Mouse (Mus musculus): ENCODE measurements around the gene Atxn2l. TPM values are rescaled to one million over a fixed set of nuclear protein-coding genes. Genes with fewer than 3 reads are reported as not detected.

Gene Atxn2l
- polyA plus RNA-seq, 1 experiment, result 70.6 TPM

DNA sequence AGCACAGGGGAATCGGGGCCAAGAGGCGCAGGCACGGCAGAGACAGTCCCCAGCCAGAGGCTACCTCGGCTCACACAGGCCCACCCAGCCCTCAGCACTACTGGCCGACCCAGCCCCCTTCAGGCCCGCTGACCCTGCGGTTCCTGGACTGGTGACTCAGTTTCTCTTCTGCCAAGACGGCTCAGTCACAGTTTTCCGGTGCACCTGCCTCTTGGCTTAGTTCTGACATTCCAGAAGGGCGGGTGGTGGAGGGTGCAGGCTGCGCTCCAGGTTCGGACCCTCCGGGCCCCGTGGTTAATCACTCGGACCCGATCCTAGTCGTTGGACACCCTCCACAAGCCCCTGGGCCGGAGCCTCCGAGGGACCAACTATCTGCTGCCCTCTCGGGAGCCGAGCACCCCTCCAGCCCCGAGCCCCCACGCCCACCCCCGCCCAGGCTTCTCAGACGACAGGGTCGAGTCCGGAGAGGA, 28.7 kb downstream of the Atxn2l start:
- WGBS, result under 1% methylated on average over 27 of the region's 27 CpGs
- H3K4me3 ChIP-seq (ENCODE audit: insufficient read depth, low read depth, low read length), result peak overlapping the region; percentile 84
- peaks cover 12% of the 10 kb centered on the region; the same call in 1 of the 2 replicates for H3K4me1 ChIP-seq (ENCODE audit: control insufficient read depth, insufficient read depth, low read length)
- no peaks in the 10 kb centered on the region for H3K27me3 ChIP-seq (replicated peaks; ENCODE audit: control insufficient read depth, insufficient read depth, low read length)
- TF ChIP-seq CTCF (conservative IDR thresholded peaks at IDR 0.05; ENCODE audit: insufficient read depth, insufficient read length, low read depth, low read length) (no peak), POLR2A (IDR thresholded peaks at IDR 0.05; ENCODE audit: low read depth, low read length) (no peak)
- no peaks in the 10 kb centered on the region; the same call in 1 of the 2 replicates for H3K36me3 ChIP-seq (ENCODE audit: control insufficient read depth, insufficient read depth, low read length)
- no peak overlapping the region for H3K27ac ChIP-seq (ENCODE audit: insufficient read depth, low read depth, low read length)
- DNase-seq, result peak; percentile 34

DNA sequence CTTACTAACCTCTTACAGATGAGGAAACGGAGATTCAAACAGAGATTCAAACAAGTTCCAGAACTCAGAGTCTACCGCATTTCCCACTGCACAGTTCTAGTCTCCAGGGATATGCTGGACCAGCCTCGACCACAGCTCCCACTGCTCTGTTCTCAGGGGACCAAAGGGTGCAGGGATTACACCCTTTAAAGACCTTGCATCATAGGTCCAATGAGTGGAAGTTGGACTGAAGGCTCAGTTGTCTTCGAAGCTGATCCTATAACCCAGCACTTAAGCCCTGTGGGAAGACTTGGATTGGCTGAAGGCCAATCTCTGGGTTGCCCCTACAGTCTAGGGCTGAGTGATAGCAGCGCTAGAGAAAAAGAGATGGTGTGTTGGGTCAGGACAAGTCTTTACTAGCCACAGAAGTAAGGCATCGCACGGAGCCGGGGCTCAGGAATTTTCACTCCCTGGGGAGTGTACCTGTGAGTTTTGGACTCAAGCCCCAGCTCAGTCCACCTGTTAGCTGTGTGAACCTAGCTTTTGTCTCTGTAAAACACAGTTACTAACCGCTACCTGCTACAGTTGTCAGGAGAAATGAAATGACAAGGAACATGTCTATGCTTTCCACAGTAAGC, 29.7 kb downstream of the Atxn2l start:
- Histone ChIP-seq H3K36me3 (ENCODE audit: control insufficient read depth, insufficient read depth, low read length) (no peaks in the 10 kb centered on the region; the same call in none of the 2 replicates), H3K27ac (ENCODE audit: insufficient read depth, low read depth, low read length) (no peak overlapping the region), H3K4me1 (ENCODE audit: control insufficient read depth, insufficient read depth, low read length) (peaks cover 12% of the 10 kb centered on the region; the same call in 1 of the 2 replicates), H3K4me3 (ENCODE audit: insufficient read depth, low read depth, low read length) (no peak overlapping the region), H3K27me3 (replicated peaks; ENCODE audit: control insufficient read depth, insufficient read depth, low read length) (no peaks in the 10 kb centered on the region)
- TF ChIP-seq POLR2A (IDR thresholded peaks at IDR 0.05; ENCODE audit: low read depth, low read length) (no peak), CTCF (conservative IDR thresholded peaks at IDR 0.05; ENCODE audit: insufficient read depth, insufficient read length, low read depth, low read length) (no peak)
- DNase-seq, result no peak
- WGBS, result 58% methylated on average over 9 of the region's 9 CpGs

DNA sequence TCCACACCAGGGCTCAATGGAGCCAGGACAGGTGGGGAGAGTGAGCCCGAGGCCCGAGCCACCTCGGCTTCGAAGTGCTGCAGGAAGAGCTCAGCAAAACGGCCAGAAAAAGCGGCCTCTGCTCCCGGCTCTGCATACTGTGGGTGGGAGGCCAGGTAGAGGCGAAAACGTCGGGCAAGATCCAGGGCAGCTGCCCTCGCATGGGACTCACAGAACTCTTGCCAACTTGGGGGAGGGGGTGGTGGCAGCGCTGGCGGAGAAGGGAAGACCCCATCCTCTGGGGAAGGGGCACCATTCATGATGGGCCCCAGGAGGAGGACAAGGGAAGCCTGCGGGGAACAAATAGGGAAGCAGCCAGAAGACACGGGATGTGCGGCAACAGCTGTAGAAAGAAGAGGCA, 30.5 kb downstream of the Atxn2l start:
- no peak overlapping the region for H3K4me3 ChIP-seq (ENCODE audit: insufficient read depth, low read depth, low read length)

DNA sequence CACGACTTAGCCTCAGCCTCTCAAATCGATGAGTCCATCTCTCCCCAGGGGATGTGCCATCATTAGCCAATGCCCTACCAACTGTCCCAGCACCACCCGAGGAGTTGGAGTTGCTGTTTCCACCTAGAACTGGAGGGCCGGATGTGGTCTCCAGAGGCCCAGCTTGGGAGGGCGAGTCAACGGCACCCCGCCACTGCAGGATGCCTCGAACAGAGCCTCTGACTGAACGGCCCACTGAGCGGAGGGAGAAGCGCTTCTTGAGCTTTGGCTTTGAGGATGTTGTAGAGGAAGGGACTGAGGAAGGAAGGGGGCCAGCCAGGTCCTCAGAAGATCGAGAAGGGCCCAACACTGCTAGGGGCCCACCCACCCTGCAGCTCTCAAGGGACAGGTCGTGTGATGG, 30.9 kb downstream of the Atxn2l start:
- H3K27me3 ChIP-seq (replicated peaks; ENCODE audit: control insufficient read depth, insufficient read depth, low read length), result no peaks in the 10 kb centered on the region
- no peak overlapping the region for H3K27ac ChIP-seq (ENCODE audit: insufficient read depth, low read depth, low read length)
- TF ChIP-seq POLR2A (IDR thresholded peaks at IDR 0.05; ENCODE audit: low read depth, low read length) (no peak), CTCF (conservative IDR thresholded peaks at IDR 0.05; ENCODE audit: insufficient read depth, insufficient read length, low read depth, low read length) (no peak)
- no peaks in the 10 kb centered on the region; the same call in none of the 2 replicates for H3K36me3 ChIP-seq (ENCODE audit: control insufficient read depth, insufficient read depth, low read length)
- H3K4me1 ChIP-seq (ENCODE audit: control insufficient read depth, insufficient read depth, low read length), result peaks cover 12% of the 10 kb centered on the region; the same call in 1 of the 2 replicates
- H3K4me3 ChIP-seq (ENCODE audit: insufficient read depth, low read depth, low read length), result no peak overlapping the region
- WGBS, result 76% methylated on average over 13 of the region's 13 CpGs
- DNase-seq, result no peak

More for the DNA sequence above, 30.5 kb downstream of the Atxn2l start:
- DNase-seq, result no peak
- 87% methylated on average over 16 of the region's 16 CpGs for WGBS
- peaks cover 12% of the 10 kb centered on the region; the same call in 1 of the 2 replicates for H3K4me1 ChIP-seq (ENCODE audit: control insufficient read depth, insufficient read depth, low read length)
- no peaks in the 10 kb centered on the region for H3K27me3 ChIP-seq (replicated peaks; ENCODE audit: control insufficient read depth, insufficient read depth, low read length)
- no peak for TF ChIP-seq POLR2A (IDR thresholded peaks at IDR 0.05; ENCODE audit: low read depth, low read length)
- TF ChIP-seq CTCF (conservative IDR thresholded peaks at IDR 0.05; ENCODE audit: insufficient read depth, insufficient read length, low read depth, low read length), result no peak
- H3K27ac ChIP-seq (ENCODE audit: insufficient read depth, low read depth, low read length), result no peak overlapping the region
- no peaks in the 10 kb centered on the region; the same call in none of the 2 replicates for H3K36me3 ChIP-seq (ENCODE audit: control insufficient read depth, insufficient read depth, low read length)

DNA sequence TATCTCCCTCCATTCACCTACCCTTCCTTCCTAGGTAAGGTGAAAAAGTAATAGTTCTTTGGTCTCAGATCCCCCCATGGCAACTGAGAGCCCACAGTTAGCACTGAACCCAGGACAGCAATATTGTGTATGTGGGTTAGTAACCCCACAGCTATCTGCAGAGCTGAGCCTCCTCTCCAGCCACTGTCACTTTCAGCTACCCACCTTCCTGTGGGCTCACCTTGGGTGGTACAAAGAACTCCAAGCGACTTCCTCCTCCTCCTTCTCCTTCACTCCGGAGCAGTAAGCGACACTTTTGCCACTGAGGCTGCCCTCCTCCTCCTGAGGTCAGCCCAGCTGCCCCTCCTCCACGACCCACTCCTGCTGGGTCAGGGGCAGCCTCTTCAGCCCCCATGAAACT, 31.4 kb downstream of the Atxn2l start:
- no peaks in the 10 kb centered on the region; the same call in none of the 2 replicates for H3K36me3 ChIP-seq (ENCODE audit: control insufficient read depth, insufficient read depth, low read length)
- WGBS, result 49% methylated on average over 4 of the region's 4 CpGs
- no peaks in the 10 kb centered on the region for H3K27me3 ChIP-seq (replicated peaks; ENCODE audit: control insufficient read depth, insufficient read depth, low read length)
- no peak overlapping the region for H3K4me3 ChIP-seq (ENCODE audit: insufficient read depth, low read depth, low read length)
- DNase-seq, result no peak
- H3K4me1 ChIP-seq (ENCODE audit: control insufficient read depth, insufficient read depth, low read length), result peaks cover 12% of the 10 kb centered on the region; the same call in 1 of the 2 replicates
- TF ChIP-seq CTCF (conservative IDR thresholded peaks at IDR 0.05; ENCODE audit: insufficient read depth, insufficient read length, low read depth, low read length) (no peak), POLR2A (IDR thresholded peaks at IDR 0.05; ENCODE audit: low read depth, low read length) (no peak)
- H3K27ac ChIP-seq (ENCODE audit: insufficient read depth, low read depth, low read length), result no peak overlapping the region

DNA sequence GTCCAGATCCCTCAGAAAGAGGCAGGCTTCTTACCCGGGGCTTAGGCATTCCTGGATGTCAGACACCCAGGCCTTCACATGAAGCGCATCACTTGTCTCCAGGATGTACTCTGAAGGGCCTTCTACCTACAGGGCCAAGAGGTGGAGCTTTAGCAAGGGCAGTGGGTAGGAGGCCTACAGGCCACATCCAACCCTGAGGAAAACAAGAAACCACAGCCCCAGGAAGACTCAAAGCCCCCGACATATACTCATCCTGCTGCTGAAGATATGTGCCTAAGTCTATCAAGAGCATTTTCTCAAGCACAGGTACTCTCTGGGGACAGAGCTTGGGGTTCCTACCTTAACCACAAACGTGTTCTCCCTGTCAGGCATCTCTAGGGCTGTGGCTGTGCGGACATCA, 31.9 kb downstream of the Atxn2l start:
- TF ChIP-seq POLR2A (IDR thresholded peaks at IDR 0.05; ENCODE audit: low read depth, low read length) (no peak), CTCF (conservative IDR thresholded peaks at IDR 0.05; ENCODE audit: insufficient read depth, insufficient read length, low read depth, low read length) (no peak)
- Histone ChIP-seq H3K27ac (ENCODE audit: insufficient read depth, low read depth, low read length) (no peak overlapping the region), H3K36me3 (ENCODE audit: control insufficient read depth, insufficient read depth, low read length) (no peaks in the 10 kb centered on the region; the same call in none of the 2 replicates), H3K4me3 (ENCODE audit: insufficient read depth, low read depth, low read length) (no peak overlapping the region), H3K4me1 (ENCODE audit: control insufficient read depth, insufficient read depth, low read length) (peaks cover 10% of the 10 kb centered on the region; the same call in 1 of the 2 replicates), H3K27me3 (replicated peaks; ENCODE audit: control insufficient read depth, insufficient read depth, low read length) (no peaks in the 10 kb centered on the region)
- WGBS, result 89% methylated on average over 5 of the region's 5 CpGs
- DNase-seq, result no peak

DNA sequence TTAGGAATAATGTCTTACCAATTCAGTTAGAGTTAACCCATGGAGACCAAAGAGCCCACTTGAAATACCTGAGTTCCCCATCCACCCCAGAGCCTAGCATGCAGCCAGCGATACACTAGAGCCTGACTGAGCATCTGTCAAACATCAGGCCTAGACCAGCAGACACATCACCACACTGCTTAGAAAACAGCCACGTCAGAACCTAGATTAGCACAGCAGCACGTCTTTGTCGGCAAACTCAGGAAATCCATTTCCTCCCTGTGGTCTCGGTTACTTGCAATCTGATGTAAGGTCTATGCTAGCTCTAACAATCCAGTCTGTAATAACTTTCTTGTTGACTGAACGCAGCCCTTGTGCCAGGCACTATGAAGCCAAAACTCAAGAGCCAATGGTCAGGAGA, 33.2 kb downstream of the Atxn2l start:
- Histone ChIP-seq H3K4me3 (ENCODE audit: insufficient read depth, low read depth, low read length) (no peak overlapping the region), H3K27me3 (replicated peaks; ENCODE audit: control insufficient read depth, insufficient read depth, low read length) (no peaks in the 10 kb centered on the region), H3K4me1 (ENCODE audit: control insufficient read depth, insufficient read depth, low read length) (peaks cover 3% of the 10 kb centered on the region; the same call in 1 of the 2 replicates), H3K36me3 (ENCODE audit: control insufficient read depth, insufficient read depth, low read length) (no peaks in the 10 kb centered on the region; the same call in none of the 2 replicates), H3K27ac (ENCODE audit: insufficient read depth, low read depth, low read length) (no peak overlapping the region)
- no peak for DNase-seq
- 80% methylated on average over 6 of the region's 6 CpGs for WGBS
- TF ChIP-seq POLR2A (IDR thresholded peaks at IDR 0.05; ENCODE audit: low read depth, low read length) (no peak), CTCF (conservative IDR thresholded peaks at IDR 0.05; ENCODE audit: insufficient read depth, insufficient read length, low read depth, low read length) (no peak)

All from kidney, adult 2 months (tissue).